Mouse (Mus musculus): ENCODE results near the gene Npffr2.

GRCm38 (mm10) chr5:89528951-89529350, 1.7 kb downstream of the Npffr2 start:
- TF ChIP-seq POLR2A (IDR thresholded peaks at IDR 0.05; ENCODE audit: low read depth, low read length) (no peak), CTCF (IDR thresholded peaks at IDR 0.05; ENCODE audit: extremely low read depth, insufficient read length, insufficient replicate concordance, low read depth, low read length) (no peak)
